Mouse (Mus musculus) right cerebral cortex, postnatal 14 days (tissue): ENCODE data around the gene Ccdc141.

ENCODE experiments used
- DNase-seq: peaks from one replicate; pipeline ENCODE4 v3.0.0; 2022

Ccdc141 gene

GRCm38 (mm10) chr2:77170633-77171105 lies at the start of gene Ccdc141:
Gene Ccdc141, minus strand, starts transcription at chr2:77170636.
- DNase-seq = no peak

GRCm38 (mm10) chr2:77212885-77213284 lies 42.4 kb upstream of the Ccdc141 start:
- DNase-seq = no peak

GRCm38 (mm10) chr2:77206951-77207350 lies 36.5 kb upstream of the Ccdc141 start:
- DNase-seq = no peak

- no peak for DNase-seq
Observed at GRCm38 (mm10) chr2:77203916-77204315, 33.5 kb upstream of the Ccdc141 start.

GRCm38 (mm10) chr2:77201900-77202299 lies 31.5 kb upstream of the Ccdc141 start:
- DNase-seq = no peak

- DNase-seq = no peak
Observed at GRCm38 (mm10) chr2:77200958-77201614, 30.6 kb upstream of the Ccdc141 start.

- DNase-seq = no peak
Observed at GRCm38 (mm10) chr2:77200379-77200778, 29.9 kb upstream of the Ccdc141 start.

- DNase-seq = no peak
Observed at GRCm38 (mm10) chr2:77198246-77198645, 27.8 kb upstream of the Ccdc141 start.

GRCm38 (mm10) chr2:77196819-77197218 lies 26.4 kb upstream of the Ccdc141 start:
- no peak for DNase-seq

GRCm38 (mm10) chr2:77195056-77195455 lies 24.6 kb upstream of the Ccdc141 start:
- no peak for DNase-seq

GRCm38 (mm10) chr2:77191811-77192210 lies 21.4 kb upstream of the Ccdc141 start:
- no peak for DNase-seq

- DNase-seq = no peak
Observed at GRCm38 (mm10) chr2:77190891-77191290, 20.5 kb upstream of the Ccdc141 start.

GRCm38 (mm10) chr2:77190301-77190700 lies 19.9 kb upstream of the Ccdc141 start:
- DNase-seq = no peak

- DNase-seq = no peak
Observed at GRCm38 (mm10) chr2:77189671-77190070, 19.2 kb upstream of the Ccdc141 start.

GRCm38 (mm10) chr2:77187501-77187900 lies 17.1 kb upstream of the Ccdc141 start:
- no peak for DNase-seq

- no peak for DNase-seq
Observed at GRCm38 (mm10) chr2:77186912-77187311, 16.5 kb upstream of the Ccdc141 start.

GRCm38 (mm10) chr2:77184049-77184571 lies 13.7 kb upstream of the Ccdc141 start:
- no peak for DNase-seq

GRCm38 (mm10) chr2:77183646-77184045 lies 13.2 kb upstream of the Ccdc141 start:
- no peak for DNase-seq

- no peak for DNase-seq
Observed at GRCm38 (mm10) chr2:77182996-77183380, 12.6 kb upstream of the Ccdc141 start.

- no peak for DNase-seq
Observed at GRCm38 (mm10) chr2:77182271-77182995, 12.0 kb upstream of the Ccdc141 start.

GRCm38 (mm10) chr2:77177472-77177871 lies 7.0 kb upstream of the Ccdc141 start:
- DNase-seq = no peak

GRCm38 (mm10) chr2:77176413-77176812 lies 6.0 kb upstream of the Ccdc141 start:
- DNase-seq = no peak

- DNase-seq = no peak
Observed at GRCm38 (mm10) chr2:77175411-77175810, 5.0 kb upstream of the Ccdc141 start.

- no peak for DNase-seq
Observed at GRCm38 (mm10) chr2:77174313-77174712, 3.9 kb upstream of the Ccdc141 start.
